Mouse (Mus musculus) heart, postnatal 0 days (tissue): Measurements from ENCODE around the gene Prg4. TPM values are rescaled to one million over a fixed set of nuclear protein-coding genes. Genes with fewer than 3 reads are reported as not detected.

Source experiments
- ATAC-seq: fragments of 200-750 bp; cut with Nextera tagmentation; 2 replicates; pipeline ENCODE4 v1.8.0; 2017; ENCODE audit warnings: low read depth, moderate number of reproducible peaks, moderate library complexity; ENCODE audit not compliant: insufficient read depth
- DNase-seq: peaks from one replicate; pipeline ENCODE4 v3.0.0-alpha.2; 2016; ENCODE audit warnings: low spot score
- H3K27ac ChIP-seq: fragments of 300-500 bp; sonication (generic); 2 replicates; pipeline ENCODE4 v1.5.1; 2014; ENCODE audit warnings: low read depth, mild to moderate bottlenecking
- H3K27me3 ChIP-seq: fragments of 300-500 bp; sonication (generic); 2 replicates; pipeline ENCODE4 v1.6.1; 2014; ENCODE audit warnings: low read length, mixed read lengths; ENCODE audit not compliant: control insufficient read depth, insufficient read depth
- H3K36me3 ChIP-seq: fragments of 300-500 bp; sonication (generic); replicated peaks from 2 replicates; pipeline ENCODE4 v1.6.1; 2014; ENCODE audit warnings: low read length, mixed read lengths; ENCODE audit not compliant: control insufficient read depth, insufficient read depth
- H3K4me1 ChIP-seq: fragments of 300-500 bp; sonication (generic); 2 replicates; pipeline ENCODE4 v1.6.1; 2014; ENCODE audit warnings: antibody characterized with exemption; ENCODE audit not compliant: control insufficient read depth, insufficient read depth
- H3K4me2 ChIP-seq: fragments of 300-500 bp; sonication (generic); 2 replicates; pipeline ENCODE4 v1.6.1; 2014; ENCODE audit warnings: low read depth, mild to moderate bottlenecking, low read length, moderate library complexity
- H3K4me3 ChIP-seq: fragments of 300-500 bp; sonication (generic); 2 replicates; pipeline ENCODE4 v1.5.1; 2014; ENCODE audit warnings: low read depth, low read length
- H3K9ac ChIP-seq: fragments of 300-500 bp; sonication (generic); replicated peaks from 2 replicates; pipeline ENCODE4 v1.6.1; 2014; ENCODE audit warnings: low read depth, low read length, mixed read lengths
- H3K9me3 ChIP-seq: fragments of 300-500 bp; sonication (generic); replicated peaks from 2 replicates; pipeline ENCODE4 v1.6.1; 2016; ENCODE audit warnings: low read length; ENCODE audit not compliant: control insufficient read depth
- CTCF ChIP-seq: IDR thresholded peaks from 2 replicates; pipeline ENCODE4 v1.5.1; 2016; ENCODE audit warnings: antibody characterized with exemption, control low read depth, low read depth
- EP300 ChIP-seq: IDR thresholded peaks from 2 replicates; pipeline ENCODE4 v1.6.1; 2016; ENCODE audit warnings: antibody characterized with exemption, low read depth
- WGBS: fragments of 180-500 bp; shearing (Covaris S2); extraction: QIAGEN DNeasy Blood & Tissue Kit; methylation state at CpG from one replicate; pipeline ENCODE4 v1.1.7; 2014; 5-methylcytosine and 5-hydroxymethylcytosine counted together
- polyA plus RNA-seq: library from polyadenylated mRNA; unstranded; fragments of >200 nt; fragmentation: Nextera tagmentation; extraction: Ambion mirVana; gene quantifications from 2 replicates; pipeline ENCODE4 v1.2.1, GENCODE M21; 2015
- total RNA-seq: library from RNA; depleted of rRNA; stranded (reverse); fragments of >200 nt; gene quantifications from 2 replicates; pipeline ENCODE4 v1.2.3, GENCODE M21; 2014; ENCODE audit warnings: low replicate concordance

Prg4 gene
- total and polyA plus RNA-seq, 2 experiments from 2014 or later, result 1.3 to 3.6 TPM

GRCm38 (mm10) chr1:150438641-150439040 is 27.3 kb downstream of the Prg4 start:
- WGBS, result 94% methylated on average over 3 of the region's 3 CpGs
- no peak for TF ChIP-seq EP300
- no peak for TF ChIP-seq CTCF
- H3K4me2 ChIP-seq, result no peak overlapping the region
- no peak overlapping the region for H3K4me3 ChIP-seq
- DNase-seq, result no peak
- no peak overlapping the region for H3K9ac ChIP-seq
- H3K27me3 ChIP-seq, result no peaks in the 10 kb centered on the region
- no peaks in the 10 kb centered on the region for H3K4me1 ChIP-seq
- no peaks in the 10 kb centered on the region for H3K9me3 ChIP-seq
- H3K36me3 ChIP-seq, result peaks cover 83% of the 10 kb centered on the region
- no peak for ATAC-seq
- no peak overlapping the region for H3K27ac ChIP-seq

- Histone ChIP-seq H3K4me1 (no peaks in the 10 kb centered on the region), H3K9ac (no peak overlapping the region), H3K9me3 (no peaks in the 10 kb centered on the region), H3K4me3 (no peak overlapping the region), H3K27ac (no peak overlapping the region), H3K27me3 (no peaks in the 10 kb centered on the region), H3K4me2 (no peak overlapping the region), H3K36me3 (peaks cover 91% of the 10 kb centered on the region)
- TF ChIP-seq CTCF (no peak), EP300 (no peak)
- DNase-seq (no peak), ATAC-seq (no peak)
- 69% methylated on average over 3 of the region's 3 CpGs for WGBS
Measured at GRCm38 (mm10) chr1:150426216-150426615, 39.7 kb downstream of the Prg4 start.

GRCm38 (mm10) chr1:150425665-150426064 is 40.3 kb downstream of the Prg4 start:
- TF ChIP-seq EP300, result no peak
- no peak for TF ChIP-seq CTCF
- Histone ChIP-seq H3K9ac (no peak overlapping the region), H3K4me2 (no peak overlapping the region), H3K27ac (no peak overlapping the region), H3K4me3 (no peak overlapping the region), H3K27me3 (no peaks in the 10 kb centered on the region), H3K9me3 (no peaks in the 10 kb centered on the region), H3K36me3 (peaks cover 88% of the 10 kb centered on the region), H3K4me1 (no peaks in the 10 kb centered on the region)
- WGBS, result 47% methylated on average over 9 of the region's 9 CpGs
- ATAC-seq (peak; percentile 75), DNase-seq (peak; percentile 33)

- no peak for TF ChIP-seq CTCF
- no peak for TF ChIP-seq EP300
- 93% methylated on average over 4 of the region's 4 CpGs for WGBS
- H3K4me3 ChIP-seq, result no peak overlapping the region
- H3K36me3 ChIP-seq, result peaks cover 75% of the 10 kb centered on the region
- DNase-seq (no peak), ATAC-seq (no peak)
- no peaks in the 10 kb centered on the region for H3K27me3 ChIP-seq
- H3K27ac ChIP-seq, result no peak overlapping the region
- no peak overlapping the region for H3K9ac ChIP-seq
- H3K4me2 ChIP-seq, result no peak overlapping the region
- no peaks in the 10 kb centered on the region for H3K4me1 ChIP-seq
- H3K9me3 ChIP-seq, result no peaks in the 10 kb centered on the region
Measured at GRCm38 (mm10) chr1:150418426-150418825, 47.5 kb downstream of the Prg4 start.

GRCm38 (mm10) chr1:150416006-150416405 is 50.0 kb downstream of the Prg4 start:
- no peak overlapping the region for H3K4me3 ChIP-seq
- no peak overlapping the region for H3K9ac ChIP-seq
- no peaks in the 10 kb centered on the region for H3K9me3 ChIP-seq
- 89% methylated on average over 3 of the region's 3 CpGs for WGBS
- H3K27me3 ChIP-seq, result no peaks in the 10 kb centered on the region
- H3K27ac ChIP-seq, result no peak overlapping the region
- ATAC-seq (no peak), DNase-seq (no peak)
- peaks cover 74% of the 10 kb centered on the region for H3K36me3 ChIP-seq
- TF ChIP-seq EP300, result no peak
- no peak for TF ChIP-seq CTCF
- no peak overlapping the region for H3K4me2 ChIP-seq
- no peaks in the 10 kb centered on the region for H3K4me1 ChIP-seq

- no peak overlapping the region for H3K4me3 ChIP-seq
- no peak overlapping the region for H3K9ac ChIP-seq
- no peak overlapping the region for H3K27ac ChIP-seq
- peaks cover 80% of the 10 kb centered on the region for H3K36me3 ChIP-seq
- DNase-seq, result no peak
- no peaks in the 10 kb centered on the region for H3K9me3 ChIP-seq
- no peak overlapping the region for H3K4me2 ChIP-seq
- TF ChIP-seq EP300, result no peak
- no peak for TF ChIP-seq CTCF
- ATAC-seq, result no peak
- WGBS, result 96% methylated on average over 6 of the region's 6 CpGs
- H3K27me3 ChIP-seq, result no peaks in the 10 kb centered on the region
- H3K4me1 ChIP-seq, result no peaks in the 10 kb centered on the region
Measured at GRCm38 (mm10) chr1:150409996-150410395, 56.0 kb downstream of the Prg4 start.
